Mouse (Mus musculus): Measurements from ENCODE around the gene Strn4.
A peak's percentile ranks its signal among the peaks of the same experiment; 100 is the strongest.

The Strn4 gene

GRCm38 (mm10) chr7:16843441-16844171 is 27.9 kb downstream of the Strn4 start:
- DNase-seq, result peak; percentile 42

GRCm38 (mm10) chr7:16844696-16845071 is 29.0 kb downstream of the Strn4 start:
- peak in 1 of 2 experiments; percentile 4 for DNase-seq

- peak in 1 of 2 experiments; percentile 9 for DNase-seq
These were observed 29.6 kb downstream of the Strn4 start for GRCm38 (mm10) chr7:16845072-16845819.

GRCm38 (mm10) chr7:16845820-16846167 is 30.1 kb downstream of the Strn4 start:
- DNase-seq, result peak in 1 of 2 experiments; percentile 16

GRCm38 (mm10) chr7:16846775-16847174 is 31.1 kb downstream of the Strn4 start:
- DNase-seq, result no peak

- peak in 1 of 2 experiments; percentile 7 for DNase-seq
These were observed 31.8 kb downstream of the Strn4 start for GRCm38 (mm10) chr7:16847507-16847906.

- DNase-seq, result peak; percentile 85 to 88
These were observed 32.9 kb downstream of the Strn4 start for GRCm38 (mm10) chr7:16848579-16848978.

- DNase-seq, result no peak
These were observed 35.9 kb downstream of the Strn4 start for GRCm38 (mm10) chr7:16851636-16852035.

- peak in 1 of 2 experiments; percentile 25 for DNase-seq
These were observed 37.7 kb downstream of the Strn4 start for GRCm38 (mm10) chr7:16853302-16853831.

GRCm38 (mm10) chr7:16858336-16858735 is 42.6 kb downstream of the Strn4 start:
- DNase-seq, result peak; percentile 70 to 82

- DNase-seq, result peak; percentile 61 to 83
These were observed 44.4 kb downstream of the Strn4 start for GRCm38 (mm10) chr7:16859902-16860651.

GRCm38 (mm10) chr7:16867488-16867887 is 51.8 kb downstream of the Strn4 start:
- no peak for DNase-seq

GRCm38 (mm10) chr7:16869497-16869896 is 53.8 kb downstream of the Strn4 start:
- peak; percentile 88 to 92 for DNase-seq

- DNase-seq, result no peak
These were observed 55.9 kb downstream of the Strn4 start for GRCm38 (mm10) chr7:16871600-16871999.

GRCm38 (mm10) chr7:16872478-16872877 is 56.8 kb downstream of the Strn4 start:
- no peak for DNase-seq

- DNase-seq, result no peak
These were observed 57.7 kb downstream of the Strn4 start for GRCm38 (mm10) chr7:16873392-16873791.

GRCm38 (mm10) chr7:16874190-16874589 is 58.5 kb downstream of the Strn4 start:
- DNase-seq, result peak; percentile 83 to 88

- peak; percentile 99 for DNase-seq
These were observed 59.1 kb downstream of the Strn4 start for GRCm38 (mm10) chr7:16874756-16875309.

GRCm38 (mm10) chr7:16875310-16875325 is 59.4 kb downstream of the Strn4 start, which contains the start of gene Dact3:
Gene Dact3, plus strand, starts transcription at chr7:16875317.
- DNase-seq, result no peak

- no peak for DNase-seq
These were observed 59.6 kb downstream of the Strn4 start for GRCm38 (mm10) chr7:16875326-16875725.

GRCm38 (mm10) chr7:16876006-16876405 is 60.3 kb downstream of the Strn4 start:
- no peak for DNase-seq

GRCm38 (mm10) chr7:16876608-16877007 is 60.9 kb downstream of the Strn4 start:
- DNase-seq, result peak in 1 of 2 experiments; percentile 53

- DNase-seq, result no peak
These were observed 62.0 kb downstream of the Strn4 start for GRCm38 (mm10) chr7:16877717-16878116.
